Mouse (Mus musculus): Measurements from ENCODE around the gene Map2k2. TPM values are rescaled to one million over a fixed set of nuclear protein-coding genes. Genes with fewer than 3 reads are reported as not detected.

Gene Map2k2
- polyA plus RNA-seq, 1 experiment from 2014 or later: 130 TPM

GRCm38 (mm10) chr10:81138131-81138782, 32.5 kb downstream of the Map2k2 start:
- Histone ChIP-seq H3K4me2 (peak overlapping the region; percentile 93), H3K4me3 (peak overlapping the region; percentile 98), H3K27me3 (no peaks in the 10 kb centered on the region), H3K9me3 (replicated peaks) (no peaks in the 10 kb centered on the region), H3K27ac (peak overlapping the region; percentile 92), H3K4me1 (replicated peaks) (peaks cover 72% of the 10 kb centered on the region), H3K36me3 (no peaks in the 10 kb centered on the region; the same call in 1 of the 2 replicates), H3K9ac (peak overlapping the region; percentile 90)
- 0% methylated on average over 24 of the region's 24 CpGs for WGBS
- no peak for ATAC-seq (replicated peaks; ENCODE audit: insufficient number of reproducible peaks, insufficient read depth, low FRiP score, low read depth)

- peak overlapping the region; percentile 93 for H3K4me2 ChIP-seq
- H3K27me3 ChIP-seq: no peaks in the 10 kb centered on the region
- peak overlapping the region; percentile 98 for H3K4me3 ChIP-seq
- peak overlapping the region; percentile 90 for H3K9ac ChIP-seq
- H3K36me3 ChIP-seq: peaks cover 6% of the 10 kb centered on the region
- no peak for ATAC-seq (replicated peaks; ENCODE audit: insufficient number of reproducible peaks, insufficient read depth, low FRiP score, low read depth)
- H3K4me1 ChIP-seq (replicated peaks): peaks cover 70% of the 10 kb centered on the region
- H3K9me3 ChIP-seq (replicated peaks): no peaks in the 10 kb centered on the region
- H3K27ac ChIP-seq: peak overlapping the region; percentile 92
- WGBS: 54% methylated on average over 11 of the region's 11 CpGs
Measured at GRCm38 (mm10) chr10:81138821-81139528, 33.3 kb downstream of the Map2k2 start.

GRCm38 (mm10) chr10:81139529-81139846, 33.8 kb downstream of the Map2k2 start:
- no peaks in the 10 kb centered on the region for H3K9me3 ChIP-seq (replicated peaks)
- 66% methylated on average over 4 of the region's 4 CpGs for WGBS
- H3K9ac ChIP-seq: peak overlapping the region; percentile 90
- peaks cover 12% of the 10 kb centered on the region for H3K36me3 ChIP-seq
- H3K4me2 ChIP-seq: peak overlapping the region; percentile 93
- H3K4me1 ChIP-seq (replicated peaks): peaks cover 69% of the 10 kb centered on the region
- H3K4me3 ChIP-seq: peak overlapping the region; percentile 98
- peak overlapping the region; percentile 92 for H3K27ac ChIP-seq
- ATAC-seq (replicated peaks; ENCODE audit: insufficient number of reproducible peaks, insufficient read depth, low FRiP score, low read depth): no peak
- H3K27me3 ChIP-seq: no peaks in the 10 kb centered on the region

GRCm38 (mm10) chr10:81140005-81140404, 34.3 kb downstream of the Map2k2 start:
- ATAC-seq (replicated peaks; ENCODE audit: insufficient number of reproducible peaks, insufficient read depth, low FRiP score, low read depth): no peak
- H3K4me2 ChIP-seq: peak overlapping the region; percentile 93
- no peaks in the 10 kb centered on the region for H3K27me3 ChIP-seq
- 51% methylated on average over 8 of the region's 8 CpGs for WGBS
- peak overlapping the region; percentile 90 for H3K9ac ChIP-seq
- H3K36me3 ChIP-seq: peaks cover 17% of the 10 kb centered on the region
- peak overlapping the region; percentile 98 for H3K4me3 ChIP-seq
- peaks cover 68% of the 10 kb centered on the region for H3K4me1 ChIP-seq (replicated peaks)
- H3K9me3 ChIP-seq (replicated peaks): no peaks in the 10 kb centered on the region
- H3K27ac ChIP-seq: peak overlapping the region; percentile 92

GRCm38 (mm10) chr10:81140717-81141454, 35.2 kb downstream of the Map2k2 start:
- 42% methylated on average over 10 of the region's 10 CpGs for WGBS
- Histone ChIP-seq H3K27me3 (no peaks in the 10 kb centered on the region), H3K9me3 (replicated peaks) (no peaks in the 10 kb centered on the region), H3K4me1 (replicated peaks) (peaks cover 61% of the 10 kb centered on the region), H3K9ac (peak overlapping the region; percentile 90), H3K36me3 (peaks cover 25% of the 10 kb centered on the region), H3K4me2 (peak overlapping the region; percentile 93), H3K27ac (peak overlapping the region; percentile 92), H3K4me3 (peak overlapping the region; percentile 98)
- ATAC-seq (replicated peaks; ENCODE audit: insufficient number of reproducible peaks, insufficient read depth, low FRiP score, low read depth): no peak

- H3K27me3 ChIP-seq: no peaks in the 10 kb centered on the region
- 78% methylated on average over 7 of the region's 7 CpGs for WGBS
Measured at GRCm38 (mm10) chr10:81141455-81142210, 35.9 kb downstream of the Map2k2 start.

GRCm38 (mm10) chr10:81142551-81142981, 36.9 kb downstream of the Map2k2 start:
- no peak overlapping the region for H3K4me2 ChIP-seq
- H3K9ac ChIP-seq: peak overlapping the region; percentile 35; the same call in 1 of the 2 replicates

More at GRCm38 (mm10) chr10:81141455-81142210, 35.9 kb downstream of the Map2k2 start:
- Histone ChIP-seq H3K9ac (peak overlapping the region; percentile 90), H3K36me3 (peaks cover 32% of the 10 kb centered on the region), H3K9me3 (replicated peaks) (no peaks in the 10 kb centered on the region), H3K4me3 (0 out of 2 replicates have a peak overlapping the region, but pooled peaks have one; percentile 98), H3K27ac (peak overlapping the region; percentile 92), H3K4me2 (peak overlapping the region; percentile 93), H3K4me1 (replicated peaks) (peaks cover 66% of the 10 kb centered on the region)
- ATAC-seq (replicated peaks; ENCODE audit: insufficient number of reproducible peaks, insufficient read depth, low FRiP score, low read depth): no peak

GRCm38 (mm10) chr10:81143157-81143633, 37.5 kb downstream of the Map2k2 start:
- WGBS: 93% methylated on average over 7 of the region's 7 CpGs
- no peak for ATAC-seq (replicated peaks; ENCODE audit: insufficient number of reproducible peaks, insufficient read depth, low FRiP score, low read depth)
- Histone ChIP-seq H3K27me3 (no peaks in the 10 kb centered on the region), H3K9me3 (replicated peaks) (no peaks in the 10 kb centered on the region), H3K4me1 (replicated peaks) (peaks cover 65% of the 10 kb centered on the region), H3K27ac (no peak overlapping the region), H3K36me3 (peaks cover 48% of the 10 kb centered on the region), H3K4me3 (no peak overlapping the region), H3K9ac (peak overlapping the region; percentile 35; the same call in 1 of the 2 replicates), H3K4me2 (no peak overlapping the region)

More at GRCm38 (mm10) chr10:81142551-81142981, 36.9 kb downstream of the Map2k2 start:
- peaks cover 42% of the 10 kb centered on the region for H3K36me3 ChIP-seq
- H3K9me3 ChIP-seq (replicated peaks): no peaks in the 10 kb centered on the region
- H3K4me1 ChIP-seq (replicated peaks): peaks cover 66% of the 10 kb centered on the region
- no peaks in the 10 kb centered on the region for H3K27me3 ChIP-seq
- 0 out of 2 replicates have a peak overlapping the region, but pooled peaks have one; percentile 5 for H3K27ac ChIP-seq
- no peak for ATAC-seq (replicated peaks; ENCODE audit: insufficient number of reproducible peaks, insufficient read depth, low FRiP score, low read depth)
- whole genome bisulfite sequencing: 70% methylated on average over 5 of the region's 5 CpGs
- no peak overlapping the region for H3K4me3 ChIP-seq

- Histone ChIP-seq H3K4me3 (no peak overlapping the region), H3K9me3 (replicated peaks) (no peaks in the 10 kb centered on the region), H3K36me3 (peaks cover 55% of the 10 kb centered on the region), H3K27me3 (no peaks in the 10 kb centered on the region), H3K4me1 (replicated peaks) (peaks cover 57% of the 10 kb centered on the region), H3K4me2 (no peak overlapping the region), H3K27ac (no peak overlapping the region), H3K9ac (no peak overlapping the region)
- ATAC-seq (replicated peaks; ENCODE audit: insufficient number of reproducible peaks, insufficient read depth, low FRiP score, low read depth): no peak
- WGBS: 93% methylated on average over 52 of the region's 52 CpGs
Measured at GRCm38 (mm10) chr10:81143845-81144437, 38.2 kb downstream of the Map2k2 start.

- Histone ChIP-seq H3K36me3 (peaks cover 63% of the 10 kb centered on the region), H3K4me1 (replicated peaks) (peaks cover 50% of the 10 kb centered on the region), H3K27ac (no peak overlapping the region), H3K9ac (0 out of 2 replicates have a peak overlapping the region, but pooled peaks have one; percentile 16), H3K9me3 (replicated peaks) (no peaks in the 10 kb centered on the region), H3K4me2 (no peak overlapping the region), H3K27me3 (no peaks in the 10 kb centered on the region), H3K4me3 (no peak overlapping the region)
- 78% methylated on average over 27 of the region's 27 CpGs for WGBS
- no peak for ATAC-seq (replicated peaks; ENCODE audit: insufficient number of reproducible peaks, insufficient read depth, low FRiP score, low read depth)
Measured at GRCm38 (mm10) chr10:81144667-81145066, 39.0 kb downstream of the Map2k2 start.
